Mouse (Mus musculus) forebrain, embryonic 14.5 days (tissue): ENCODE measurements around the gene Specc1l. TPM values are rescaled to one million over a fixed set of nuclear protein-coding genes. Genes with fewer than 3 reads are reported as not detected.

ENCODE experiments used
- ATAC-seq: fragments of 200-750 bp; cut with Nextera tagmentation; 2 replicates; pipeline ENCODE4 v1.8.0; 2017; ENCODE audit warnings: mild to moderate bottlenecking, moderate library complexity
- DNase-seq: peaks from one replicate; pipeline ENCODE4 v3.0.0-alpha.2; 2015; ENCODE audit warnings: low spot score
- H3K27ac ChIP-seq: fragments of 300-500 bp; sonication (generic); 2 replicates; pipeline ENCODE4 v1.5.1; 2014; ENCODE audit warnings: low read depth, mild to moderate bottlenecking, control low read depth, low read length, moderate library complexity
- H3K27me3 ChIP-seq: fragments of 300-500 bp; sonication (generic); replicated peaks from 2 replicates; pipeline ENCODE4 v1.6.1; 2014; ENCODE audit warnings: low read length, control low read depth, mixed read lengths; ENCODE audit not compliant: control insufficient read depth, insufficient read depth
- H3K36me3 ChIP-seq: fragments of 300-500 bp; sonication (generic); 2 replicates; pipeline ENCODE4 v1.6.1; 2014; ENCODE audit warnings: low read length, control low read depth; ENCODE audit not compliant: control insufficient read depth, insufficient read depth
- H3K4me1 ChIP-seq: fragments of 300-500 bp; sonication (generic); 2 replicates; pipeline ENCODE4 v1.6.1; 2014; ENCODE audit warnings: antibody characterized with exemption, low read length, control low read depth; ENCODE audit not compliant: control insufficient read depth, insufficient read depth
- H3K4me2 ChIP-seq: fragments of 300-500 bp; sonication (generic); 2 replicates; pipeline ENCODE4 v1.6.1; 2014; ENCODE audit warnings: mild to moderate bottlenecking, control low read depth, low read length
- H3K4me3 ChIP-seq: fragments of 300-500 bp; sonication (generic); 2 replicates; pipeline ENCODE4 v1.5.1; 2014; ENCODE audit warnings: low read depth, low read length, control low read depth
- H3K9ac ChIP-seq: fragments of 300-500 bp; sonication (generic); 2 replicates; pipeline ENCODE4 v1.6.1; 2014; ENCODE audit warnings: mild to moderate bottlenecking, low read length, control low read depth, moderate library complexity
- H3K9me3 ChIP-seq: fragments of 300-500 bp; sonication (generic); replicated peaks from 2 replicates; pipeline ENCODE4 v1.6.1; 2016; ENCODE audit warnings: low read length, control low read depth, mixed read lengths; ENCODE audit not compliant: control insufficient read depth
- WGBS: fragments of 180-500 bp; shearing (Covaris S2); extraction: QIAGEN DNeasy Blood & Tissue Kit; methylation state at CpG from one replicate; pipeline ENCODE4 v1.1.7; 2014; 5-methylcytosine and 5-hydroxymethylcytosine counted together
- polyA plus RNA-seq: library from polyadenylated mRNA; unstranded; fragments of >200 nt; fragmentation: Nextera tagmentation; extraction: Ambion mirVana; gene quantifications from 2 replicates; pipeline ENCODE4 v1.2.1, GENCODE M21; 2014

Specc1l gene
- polyA plus RNA-seq, 1 experiment from 2014 or later, result 24.3 TPM

- no peak overlapping the region for H3K9ac ChIP-seq
- no peak for DNase-seq
- 94% methylated on average over 7 of the region's 7 CpGs for WGBS
- ATAC-seq, result no peak
- H3K4me3 ChIP-seq, result no peak overlapping the region
- H3K9me3 ChIP-seq, result no peaks in the 10 kb centered on the region
- H3K36me3 ChIP-seq, result peaks cover 63% of the 10 kb centered on the region
- H3K27ac ChIP-seq, result no peak overlapping the region
- H3K27me3 ChIP-seq, result no peaks in the 10 kb centered on the region
- peaks cover 7% of the 10 kb centered on the region for H3K4me1 ChIP-seq
- H3K4me2 ChIP-seq, result no peak overlapping the region
These were observed 95.3 kb downstream of the Specc1l start for GRCm38 (mm10) chr10:75307130-75307529.

GRCm38 (mm10) chr10:75312361-75312760 is 100.5 kb downstream of the Specc1l start:
- Histone ChIP-seq H3K4me3 (no peak overlapping the region), H3K9me3 (no peaks in the 10 kb centered on the region), H3K9ac (no peak overlapping the region), H3K36me3 (peaks cover 59% of the 10 kb centered on the region), H3K4me1 (peaks cover 2% of the 10 kb centered on the region; the same call in 1 of the 2 replicates), H3K27me3 (peaks cover 7% of the 10 kb centered on the region), H3K4me2 (no peak overlapping the region), H3K27ac (no peak overlapping the region)
- ATAC-seq, result no peak
- WGBS, result 84% methylated on average over 7 of the region's 7 CpGs
- DNase-seq, result no peak

- DNase-seq, result no peak
- Histone ChIP-seq H3K4me3 (no peak overlapping the region), H3K36me3 (peaks cover 39% of the 10 kb centered on the region), H3K4me1 (peaks cover 2% of the 10 kb centered on the region; the same call in 1 of the 2 replicates), H3K9ac (no peak overlapping the region), H3K9me3 (no peaks in the 10 kb centered on the region), H3K27ac (no peak overlapping the region), H3K27me3 (peaks cover 21% of the 10 kb centered on the region), H3K4me2 (no peak overlapping the region)
- no peak for ATAC-seq
- WGBS, result 76% methylated on average over 6 of the region's 6 CpGs
These were observed 102.5 kb downstream of the Specc1l start for GRCm38 (mm10) chr10:75314190-75314980.

- Histone ChIP-seq H3K27me3 (peaks cover 21% of the 10 kb centered on the region), H3K27ac (no peak overlapping the region), H3K9me3 (no peaks in the 10 kb centered on the region), H3K9ac (no peak overlapping the region), H3K4me1 (peaks cover 2% of the 10 kb centered on the region; the same call in 1 of the 2 replicates), H3K4me2 (no peak overlapping the region), H3K4me3 (no peak overlapping the region), H3K36me3 (peaks cover 26% of the 10 kb centered on the region)
- DNase-seq (peak; percentile 28), ATAC-seq (no peak; the same call in 1 of the 2 replicates)
- WGBS, result 65% methylated on average over 8 of the region's 8 CpGs
These were observed 103.9 kb downstream of the Specc1l start for GRCm38 (mm10) chr10:75315756-75316155.

- WGBS, result 10% methylated on average over 9 of the region's 9 CpGs
- H3K4me3 ChIP-seq, result peak overlapping the region; percentile 39
- H3K4me2 ChIP-seq, result peak overlapping the region; percentile 57
- peaks cover 19% of the 10 kb centered on the region for H3K36me3 ChIP-seq
- H3K27ac ChIP-seq, result no peak overlapping the region
- peak overlapping the region; percentile 56; the same call in 1 of the 2 replicates for H3K9ac ChIP-seq
- ATAC-seq (peak; percentile 44), DNase-seq (no peak)
- peaks cover 2% of the 10 kb centered on the region; the same call in 1 of the 2 replicates for H3K4me1 ChIP-seq
- H3K27me3 ChIP-seq, result peaks cover 21% of the 10 kb centered on the region
- H3K9me3 ChIP-seq, result no peaks in the 10 kb centered on the region
These were observed 104.6 kb downstream of the Specc1l start for GRCm38 (mm10) chr10:75316472-75316871.

- Histone ChIP-seq H3K9me3 (no peaks in the 10 kb centered on the region), H3K27me3 (peaks cover 21% of the 10 kb centered on the region), H3K27ac (no peak within 1 kb of the TSS; the same call in 1 of the 2 replicates), H3K4me1 (peaks cover 2% of the 10 kb centered on the region; the same call in 1 of the 2 replicates), H3K4me2 (peak within 1 kb of the TSS; percentile 57), H3K36me3 (peaks cover 17% of the 10 kb centered on the region), H3K9ac (peak within 1 kb of the TSS; percentile 56), H3K4me3 (peak within 1 kb of the TSS; percentile 39)
- DNase-seq, result no peak
- WGBS, result 4% methylated on average over 4 of the region's 4 CpGs
- ATAC-seq, result no peak
These were observed 104.8 kb downstream of the Specc1l start, which contains the start of gene Adora2a for GRCm38 (mm10) chr10:75316872-75316907. Gene Adora2a, plus strand, starts transcription at chr10:75316877.

- DNase-seq (peak; percentile 52), ATAC-seq (peak; percentile 78)
- Histone ChIP-seq H3K4me1 (peaks cover 2% of the 10 kb centered on the region; the same call in 1 of the 2 replicates), H3K4me3 (peak overlapping the region; percentile 39), H3K27me3 (peaks cover 21% of the 10 kb centered on the region), H3K9me3 (no peaks in the 10 kb centered on the region), H3K27ac (no peak overlapping the region; the same call in 1 of the 2 replicates), H3K36me3 (peaks cover 12% of the 10 kb centered on the region; the same call in 1 of the 2 replicates), H3K4me2 (peak overlapping the region; percentile 57), H3K9ac (peak overlapping the region; percentile 56)
- 2% methylated on average over 69 of the region's 81 CpGs for WGBS
These were observed 105.3 kb downstream of the Specc1l start for GRCm38 (mm10) chr10:75316908-75317761.

- no peaks in the 10 kb centered on the region for H3K9me3 ChIP-seq
- H3K9ac ChIP-seq, result no peak overlapping the region
- H3K27me3 ChIP-seq, result peaks cover 21% of the 10 kb centered on the region
- no peak for ATAC-seq
- DNase-seq, result no peak
- no peak overlapping the region for H3K4me2 ChIP-seq
- 87% methylated on average over 6 of the region's 6 CpGs for WGBS
- peaks cover 2% of the 10 kb centered on the region; the same call in 1 of the 2 replicates for H3K4me1 ChIP-seq
- peak overlapping the region; percentile 39; the same call in 1 of the 2 replicates for H3K4me3 ChIP-seq
- H3K27ac ChIP-seq, result no peak overlapping the region
- 0 out of 2 replicates have a peak, but pooled peaks cover 1% of the 10 kb centered on the region for H3K36me3 ChIP-seq
These were observed 106.3 kb downstream of the Specc1l start for GRCm38 (mm10) chr10:75318206-75318605.
